Mouse (Mus musculus) cerebellum, postnatal 36 days (tissue): ENCODE results near the gene Cap1.
A peak's percentile ranks its signal among the peaks of the same experiment; 100 is the strongest.

ENCODE experiments used
- DNase-seq, 2 experiments: peaks; one replicate each; pipeline ENCODE4 v3.0.0; 2021 to 2022; ENCODE audit warnings: mixed read lengths in 2 of 2

Cap1 gene

DNA sequence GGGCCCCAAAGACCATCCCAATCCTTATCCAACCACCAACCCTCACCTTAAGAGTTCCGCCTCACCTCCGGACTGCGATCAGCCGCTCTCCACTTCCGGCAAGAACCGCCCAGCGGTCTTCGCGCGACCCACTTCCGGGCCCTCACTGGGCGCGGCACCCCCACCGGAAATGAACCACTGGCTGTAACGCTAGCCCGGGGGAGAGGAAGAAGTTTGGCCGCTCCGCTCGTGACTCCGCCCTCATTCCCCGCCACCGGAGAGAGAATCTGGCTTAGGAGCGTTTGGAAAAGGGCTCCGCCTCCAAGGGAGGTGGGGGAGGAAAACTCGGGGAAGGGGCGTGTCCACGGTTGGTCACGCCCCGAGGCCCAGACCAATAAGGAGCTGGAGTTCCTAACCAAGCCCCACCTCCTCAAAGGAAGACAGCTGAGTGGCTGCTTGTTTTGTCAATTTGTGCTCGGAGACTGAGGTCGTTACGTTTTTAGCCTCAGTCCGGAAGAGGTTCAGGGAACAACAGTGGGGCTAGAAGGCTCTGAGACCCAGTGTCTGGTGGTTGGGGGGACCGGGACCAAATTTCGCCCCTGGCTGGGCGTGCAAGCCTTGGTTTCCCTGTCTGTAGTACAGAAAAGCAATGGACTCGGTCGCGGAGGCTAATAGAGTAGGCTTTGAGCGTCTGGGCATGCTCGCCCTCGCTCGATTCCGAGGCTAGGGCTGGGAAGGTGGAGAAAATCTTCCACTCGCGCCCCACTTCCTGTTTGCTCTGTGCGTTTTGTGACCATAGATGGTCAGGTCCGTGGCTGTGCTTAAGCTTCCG is at the start of gene Cap1:
Gene Cap1, minus strand, starts transcription at position 289 of the 811 bp plus-strand sequence.
- DNase-seq: peak; percentile 94 to 95

DNA sequence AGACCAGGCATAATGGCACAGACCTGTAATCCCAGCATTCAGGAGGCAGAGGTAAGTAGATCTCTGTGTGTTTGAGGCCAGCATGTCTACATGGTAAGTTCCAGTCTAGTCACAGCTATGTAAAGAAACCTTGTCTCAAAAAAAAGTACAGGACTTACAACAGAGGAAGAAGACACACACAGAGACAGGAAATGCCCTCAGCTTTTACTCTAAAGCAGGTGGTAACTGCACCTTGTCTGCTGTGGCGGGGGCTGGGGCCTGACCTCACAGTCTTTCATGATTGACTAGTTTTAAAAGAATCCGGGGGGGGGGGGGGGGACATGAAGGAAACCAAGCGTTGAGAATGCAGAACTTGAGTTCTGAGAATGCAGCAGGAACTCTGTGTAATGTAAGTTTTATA is 48.0 kb upstream of the Cap1 start:
- no peak for DNase-seq

DNA sequence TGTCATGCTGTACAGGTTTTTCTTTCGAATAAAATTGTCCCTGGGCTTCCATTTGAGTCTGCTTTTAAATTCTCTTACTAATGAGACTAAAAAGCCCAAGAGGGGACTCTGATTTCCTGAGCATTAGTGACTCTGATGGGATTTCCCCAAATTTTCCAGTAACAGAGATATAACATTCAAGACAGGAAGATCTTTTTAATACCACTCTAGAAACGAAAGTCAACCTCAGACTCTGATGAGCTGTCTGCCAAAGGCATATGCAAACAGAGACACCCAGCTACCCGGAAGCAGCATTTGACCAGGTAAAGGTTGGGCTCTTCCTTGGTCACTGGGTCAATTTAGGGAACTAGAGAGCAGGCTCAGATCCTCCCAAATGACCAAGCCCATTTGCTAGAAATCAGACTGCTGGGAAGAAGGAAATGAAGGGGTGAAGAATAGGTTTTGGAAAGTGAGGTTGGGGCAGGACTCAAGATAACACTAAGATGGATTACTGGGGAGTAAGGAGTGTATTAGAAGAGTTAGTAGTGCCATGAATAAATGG is 47.3 kb upstream of the Cap1 start:
- no peak for DNase-seq

DNA sequence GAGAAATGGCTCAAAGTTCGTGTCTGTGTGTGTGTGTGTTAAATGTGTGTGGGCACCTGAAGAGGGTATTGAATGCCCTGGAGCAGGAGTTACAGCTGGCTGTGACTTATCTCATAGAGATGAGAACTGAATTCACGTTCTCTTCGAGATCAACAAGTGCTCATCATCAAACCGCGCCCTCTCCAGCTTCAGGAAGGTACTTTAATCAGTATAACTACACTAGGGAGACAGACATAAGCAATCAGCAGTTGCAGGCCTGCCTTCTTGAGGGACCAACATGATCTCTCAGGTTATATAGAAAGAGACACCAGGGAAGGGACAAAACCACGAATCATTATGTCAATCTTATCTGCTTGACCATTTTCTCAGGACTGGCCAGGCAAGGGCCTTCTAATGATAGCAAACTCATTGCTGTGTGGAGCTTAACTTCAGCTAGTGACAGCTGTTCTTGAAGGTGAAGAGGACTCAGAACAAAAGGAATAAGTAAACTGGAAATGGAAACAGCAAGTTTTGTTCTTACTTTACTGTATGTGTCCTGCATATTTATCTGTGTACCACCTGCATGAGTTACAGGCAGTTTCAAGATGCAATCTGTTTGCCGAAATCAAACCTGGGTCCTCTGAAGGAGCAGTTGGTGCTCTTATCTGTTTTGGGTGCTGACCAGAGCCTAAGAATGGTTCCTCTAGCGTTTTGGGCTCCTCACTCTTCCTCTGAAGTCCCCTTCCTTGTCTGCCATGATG is 46.6 kb upstream of the Cap1 start:
- no peak for DNase-seq

DNA sequence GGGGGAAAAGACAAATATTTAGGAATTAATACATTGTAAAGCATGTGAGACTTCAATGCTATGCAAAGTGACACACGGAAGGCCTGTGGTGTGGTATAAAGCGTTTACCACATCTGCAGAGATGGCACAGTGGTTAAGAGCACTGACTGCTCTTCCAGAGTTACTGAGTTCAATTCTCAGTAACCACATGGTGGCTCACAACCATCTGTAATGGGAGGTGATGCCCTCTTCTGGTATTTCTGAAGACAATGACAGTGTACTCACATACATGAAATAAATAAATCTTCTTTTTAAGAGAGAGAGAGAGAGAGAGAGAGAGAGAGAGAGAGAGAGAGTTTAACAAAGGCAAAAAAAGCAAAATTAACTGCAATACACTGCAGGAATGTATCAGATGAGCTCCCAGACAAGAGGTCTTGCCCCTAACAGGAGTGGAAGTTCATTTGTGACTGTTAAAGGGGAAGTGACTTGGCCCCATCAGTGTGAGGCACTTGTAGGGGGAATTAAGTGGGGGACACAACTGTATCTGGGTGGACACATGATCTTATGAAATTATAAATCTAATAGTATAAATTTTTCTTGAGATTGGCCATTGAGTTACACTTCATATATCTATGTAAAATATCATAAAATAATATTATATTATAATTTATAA is 45.2 kb upstream of the Cap1 start:
- DNase-seq: no peak

DNA sequence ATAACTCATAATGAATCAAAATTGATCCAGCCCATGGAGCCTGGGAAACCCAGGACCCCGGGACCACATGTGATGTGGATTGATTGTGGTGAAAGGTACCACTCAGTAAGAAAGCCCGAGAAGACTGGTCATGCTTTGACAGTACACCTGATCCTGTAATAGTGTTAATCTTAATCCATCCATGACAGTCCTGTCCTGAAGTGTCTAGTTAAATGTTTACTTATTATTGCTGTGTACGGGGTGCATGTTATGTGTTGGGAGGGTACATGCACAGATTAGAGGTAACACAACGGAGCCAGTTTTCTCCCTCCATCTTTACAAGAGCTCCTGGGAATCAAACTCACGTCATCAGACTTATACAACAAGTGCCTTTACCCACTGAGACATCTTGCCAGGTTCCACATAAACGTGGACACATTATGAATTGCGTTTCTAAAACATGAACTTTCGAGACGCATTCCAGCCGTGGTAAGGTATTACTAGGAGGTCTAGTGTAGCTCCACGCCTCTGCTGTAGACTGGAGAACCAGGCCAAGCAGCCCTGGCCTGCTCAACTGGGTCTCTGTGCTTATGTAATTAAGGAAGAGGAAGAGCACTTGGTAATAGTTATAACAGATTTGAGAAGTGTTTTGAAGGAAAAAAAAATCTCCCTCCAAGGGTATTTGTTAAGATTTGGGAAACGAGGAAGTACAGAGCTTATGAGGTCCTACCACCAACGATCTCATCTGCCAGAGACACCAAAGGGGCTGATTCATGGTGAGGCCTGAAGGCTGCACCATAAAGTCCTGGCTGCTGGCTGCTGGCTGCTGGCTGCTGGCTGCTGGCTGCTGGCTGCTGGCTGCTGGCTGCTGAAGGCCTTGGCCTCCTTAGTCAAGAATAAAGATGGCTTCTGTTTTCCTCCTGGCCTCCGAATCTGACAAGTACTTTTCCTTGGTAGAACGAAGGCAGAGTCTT is 37.8 kb upstream of the Cap1 start:
- no peak for DNase-seq

DNA sequence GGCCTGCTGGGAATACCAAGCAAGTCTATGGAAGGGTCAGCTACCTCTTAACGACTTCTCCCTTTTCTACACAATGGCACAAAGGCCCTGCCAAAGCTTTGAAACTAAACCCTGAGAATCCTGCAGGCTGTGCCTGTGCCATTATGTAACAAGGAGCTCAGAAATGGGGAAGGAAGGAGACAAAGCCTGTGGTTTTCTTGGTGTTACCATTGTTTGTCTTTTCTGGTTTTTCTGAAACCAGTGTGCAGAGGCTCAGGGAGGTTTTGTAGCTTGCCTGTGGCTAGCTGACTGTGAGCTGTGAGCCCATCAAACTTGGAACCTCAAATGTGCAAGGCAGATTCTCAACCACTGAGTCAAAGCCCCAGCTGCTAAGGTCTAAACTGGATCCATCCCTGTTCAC is 37.0 kb upstream of the Cap1 start:
- no peak for DNase-seq

DNA sequence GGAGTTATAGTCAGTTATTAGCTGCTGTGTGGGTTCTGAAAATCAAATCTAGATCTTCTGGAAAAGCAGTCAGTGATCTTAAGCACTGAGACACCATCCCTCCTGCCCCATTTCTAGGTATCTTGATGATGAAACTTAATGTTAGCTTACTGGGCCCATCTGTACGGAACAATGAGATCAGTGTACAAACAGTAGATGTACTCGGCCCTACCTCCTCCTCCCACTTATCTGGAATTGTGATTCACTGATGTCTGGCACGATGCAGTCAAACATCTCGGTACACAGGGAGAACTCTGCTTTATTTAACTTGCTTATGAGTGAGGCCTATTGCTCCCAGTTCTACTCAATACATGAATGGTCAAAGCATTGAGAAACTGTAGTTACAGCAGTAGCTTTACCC is 30.1 kb upstream of the Cap1 start:
- no peak for DNase-seq

DNA sequence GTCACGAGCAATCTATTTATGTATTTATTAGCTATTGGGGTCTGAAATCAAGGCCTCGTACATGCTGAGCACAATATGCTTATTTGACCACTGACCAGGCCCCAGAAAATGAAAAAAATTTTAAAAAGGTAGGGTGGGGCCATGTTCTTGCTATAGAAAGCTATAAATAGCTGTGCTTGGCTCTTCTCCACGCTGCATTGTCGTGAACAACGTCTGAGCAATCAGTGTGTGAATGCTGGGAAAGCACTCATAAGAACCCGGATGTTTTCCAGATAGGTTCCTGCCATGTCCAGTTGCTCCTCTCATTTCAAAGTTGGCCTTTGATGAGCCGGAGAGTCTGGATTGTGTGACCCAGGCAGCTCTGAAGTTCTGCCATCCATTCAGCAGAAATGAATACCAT is 28.3 kb upstream of the Cap1 start:
- no peak for DNase-seq

DNA sequence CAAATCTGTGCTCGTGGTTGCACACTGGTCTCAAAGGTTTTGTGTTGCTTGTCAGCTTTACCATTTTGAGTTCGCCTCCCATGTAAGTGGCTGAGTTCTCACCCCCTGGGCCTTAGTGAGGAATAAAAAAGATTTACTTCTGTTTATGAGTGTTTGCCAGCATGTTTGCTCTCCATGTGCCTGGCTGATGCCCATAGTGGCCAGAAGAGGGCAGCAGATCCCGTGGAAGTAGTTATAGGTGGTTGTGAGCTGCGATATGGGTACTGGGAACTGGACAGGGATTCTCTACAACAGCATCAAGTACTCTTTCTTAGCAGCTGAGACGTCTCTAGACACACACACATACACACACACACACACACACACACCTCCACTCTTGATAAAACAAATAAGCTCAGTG is 26.8 kb upstream of the Cap1 start:
- no peak for DNase-seq

DNA sequence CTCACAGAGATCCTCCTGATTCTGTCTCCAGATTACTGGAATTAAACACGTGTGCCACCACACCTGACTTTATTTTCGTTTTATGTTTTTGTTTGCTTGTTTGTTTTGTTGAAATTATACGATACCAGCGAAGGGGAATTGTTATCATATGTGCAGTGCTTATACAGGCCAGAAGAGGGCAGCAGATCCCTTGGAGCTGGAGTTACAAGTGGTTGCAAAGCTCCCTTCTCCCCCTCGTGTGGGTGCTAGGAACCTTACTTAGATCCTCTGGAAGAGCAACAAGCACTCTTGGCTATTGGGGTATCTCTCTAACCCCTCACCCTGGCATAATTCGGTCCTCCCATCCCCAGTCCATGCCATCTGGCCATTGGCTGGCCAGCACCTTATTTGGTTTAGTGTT is 24.7 kb upstream of the Cap1 start:
- DNase-seq: no peak

DNA sequence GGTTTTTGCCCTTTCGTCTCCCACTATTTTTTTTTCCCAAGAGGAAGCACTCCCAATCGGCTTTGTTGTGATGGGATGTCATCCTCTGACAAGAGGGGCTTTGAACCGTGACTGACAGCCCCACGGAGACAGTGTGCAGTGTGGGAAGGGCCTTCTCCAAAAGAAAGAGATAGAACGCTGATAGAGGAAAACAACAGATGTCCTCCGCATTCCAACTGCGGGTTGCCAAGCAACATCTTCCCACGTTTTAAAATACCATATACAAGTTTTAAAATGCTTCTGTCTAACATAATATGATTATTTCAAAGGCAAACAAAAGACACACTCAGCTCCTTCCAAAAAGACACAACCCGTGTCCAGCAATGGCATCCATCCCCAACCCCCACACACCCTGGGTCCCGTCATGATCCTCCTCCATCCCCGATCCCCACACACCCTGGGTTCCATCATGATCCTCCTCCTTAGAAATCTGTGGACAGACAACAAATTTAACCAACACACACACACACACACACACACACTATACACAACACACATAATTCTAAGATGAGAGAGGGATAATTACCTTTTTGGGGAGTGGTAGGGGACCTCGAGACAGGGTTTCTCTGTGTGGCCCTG is 23.8 kb upstream of the Cap1 start:
- no peak for DNase-seq

DNA sequence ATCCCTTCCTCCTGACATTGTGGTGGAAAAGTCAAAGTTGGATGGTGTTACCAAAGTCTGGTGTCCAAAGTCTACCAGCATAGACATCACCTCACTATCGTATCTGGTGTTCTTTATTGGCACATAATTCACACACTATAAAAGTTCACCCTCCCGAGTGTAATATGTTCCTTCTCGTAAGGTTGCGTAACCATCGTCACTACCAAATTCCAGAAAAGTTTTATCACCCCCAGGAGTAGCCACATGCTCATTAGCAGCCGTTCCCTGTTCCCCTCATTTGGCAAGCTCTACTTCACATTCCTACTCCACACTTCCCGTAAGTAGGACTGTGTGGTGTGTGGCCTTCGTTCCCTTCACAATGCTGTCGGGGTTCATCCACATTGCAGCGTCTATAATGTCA is 19.5 kb upstream of the Cap1 start:
- no peak for DNase-seq

DNA sequence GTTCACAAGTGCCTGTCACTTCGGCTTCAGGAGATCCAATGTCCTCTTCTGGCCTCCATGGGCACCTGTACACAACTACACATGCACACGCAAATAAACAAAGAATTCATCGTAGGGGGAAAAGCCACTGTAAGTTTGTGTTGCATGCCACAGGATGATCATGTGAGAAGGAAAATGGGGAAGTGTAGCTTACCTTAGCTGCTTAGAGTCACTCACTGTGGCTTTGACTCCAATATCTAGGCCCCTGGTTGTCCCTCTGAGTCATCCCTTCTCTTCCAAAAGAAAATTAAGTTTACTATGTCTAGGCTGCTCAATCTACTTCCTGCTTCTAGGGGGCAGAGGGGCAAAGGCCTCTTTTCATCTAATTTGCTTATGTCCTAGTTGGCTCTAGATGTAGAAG is 17.9 kb upstream of the Cap1 start:
- no peak for DNase-seq

DNA sequence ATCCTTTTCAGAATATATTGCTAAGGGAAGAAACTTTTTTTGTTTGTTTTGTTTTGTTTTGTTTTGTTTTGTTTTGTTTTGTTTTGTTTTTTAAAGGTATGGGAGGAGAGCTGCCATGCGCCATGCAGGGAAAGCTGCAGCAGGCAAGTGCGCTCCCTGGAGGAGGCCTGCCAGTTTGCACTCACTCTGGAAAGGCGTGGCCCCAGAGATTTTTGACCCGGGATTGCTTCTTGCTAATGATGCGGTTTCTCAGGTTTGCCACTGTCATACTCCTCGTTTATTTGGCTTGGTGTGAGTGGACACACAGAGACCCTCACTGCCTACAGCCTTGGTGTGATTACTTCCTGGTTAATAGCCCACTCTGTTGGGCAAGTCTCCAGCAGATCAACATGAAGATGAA is 16.3 kb upstream of the Cap1 start:
- no peak for DNase-seq

DNA sequence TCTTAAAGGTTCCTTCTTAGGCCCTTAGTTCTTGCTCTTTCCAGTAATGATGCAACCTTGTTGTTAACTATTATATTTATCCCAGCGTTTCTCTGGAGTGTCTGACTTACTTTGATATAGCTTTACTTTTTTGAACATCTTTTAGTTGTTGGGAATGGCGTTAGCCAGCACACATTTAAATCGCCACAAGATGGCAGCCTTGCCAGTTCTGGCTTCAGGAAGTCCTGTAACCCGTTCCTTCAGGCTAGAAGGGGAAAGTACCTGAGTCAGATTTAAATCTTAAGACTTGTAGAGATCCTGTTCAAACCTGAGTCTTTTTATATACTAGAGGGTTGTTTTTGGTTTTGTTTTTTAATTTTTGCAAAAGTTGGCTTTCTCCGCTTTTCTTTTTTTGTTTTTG is 12.5 kb upstream of the Cap1 start:
- DNase-seq: peak; percentile 68 to 75

DNA sequence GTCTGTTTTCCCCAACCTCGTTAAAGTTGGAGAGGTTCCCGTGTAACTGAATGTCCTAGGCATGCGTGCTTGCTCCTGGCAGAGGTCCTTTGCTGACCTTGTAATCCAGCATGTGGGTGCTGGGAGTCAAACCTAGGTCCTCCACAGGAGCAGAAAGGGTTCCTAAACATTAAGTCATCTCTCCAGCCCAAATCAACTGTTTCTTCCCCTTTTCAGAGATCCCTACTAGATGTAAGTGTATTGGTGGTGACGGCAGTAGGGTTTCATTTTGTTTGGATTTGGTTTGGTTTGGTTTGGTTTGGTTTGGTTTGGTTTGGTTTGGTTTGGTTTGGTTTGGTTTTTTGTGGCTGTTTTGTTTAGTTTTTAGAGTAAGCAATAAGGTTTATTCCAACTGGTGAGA is 11.9 kb upstream of the Cap1 start:
- DNase-seq: no peak

DNA sequence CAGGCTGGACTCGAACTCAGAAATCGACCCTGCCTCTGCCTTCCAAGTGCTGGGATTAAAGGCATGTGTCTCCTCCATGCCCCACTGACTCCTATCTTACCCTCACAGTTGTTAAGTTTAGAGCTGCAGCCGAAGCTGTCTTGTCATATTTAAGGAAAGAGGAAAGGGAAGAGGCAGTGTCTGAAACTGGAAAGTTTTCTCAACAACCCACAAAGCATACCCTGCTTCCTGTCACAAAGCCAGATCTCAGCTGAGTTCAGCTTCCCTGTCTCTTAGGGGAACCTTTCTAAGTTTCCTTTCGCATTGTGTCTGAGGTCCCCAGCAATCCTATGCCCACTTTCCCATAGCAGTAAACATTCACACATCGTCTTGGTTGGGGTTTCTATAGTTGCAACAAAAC is 6.3 kb upstream of the Cap1 start:
- no peak for DNase-seq

DNA sequence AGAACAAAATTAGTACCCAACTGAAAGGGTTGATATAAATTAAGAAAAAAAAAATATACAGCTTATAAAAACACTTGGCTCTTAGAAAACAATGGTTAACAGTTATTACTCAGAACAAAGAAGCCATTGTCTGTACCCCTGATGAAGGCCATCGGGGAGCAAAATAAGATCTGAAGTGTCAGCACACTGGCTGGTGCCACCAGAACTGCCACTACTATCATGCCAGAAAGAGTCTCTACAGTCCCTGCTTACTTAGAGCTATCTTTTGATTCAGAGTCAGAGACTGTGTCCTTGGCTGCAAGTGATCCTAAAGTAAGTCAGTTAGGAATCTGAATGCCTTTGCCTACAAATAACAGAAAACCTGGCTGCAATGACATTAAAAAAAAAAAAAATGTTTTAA is 5.7 kb upstream of the Cap1 start:
- DNase-seq: peak in 1 of 2 experiments; percentile 13

DNA sequence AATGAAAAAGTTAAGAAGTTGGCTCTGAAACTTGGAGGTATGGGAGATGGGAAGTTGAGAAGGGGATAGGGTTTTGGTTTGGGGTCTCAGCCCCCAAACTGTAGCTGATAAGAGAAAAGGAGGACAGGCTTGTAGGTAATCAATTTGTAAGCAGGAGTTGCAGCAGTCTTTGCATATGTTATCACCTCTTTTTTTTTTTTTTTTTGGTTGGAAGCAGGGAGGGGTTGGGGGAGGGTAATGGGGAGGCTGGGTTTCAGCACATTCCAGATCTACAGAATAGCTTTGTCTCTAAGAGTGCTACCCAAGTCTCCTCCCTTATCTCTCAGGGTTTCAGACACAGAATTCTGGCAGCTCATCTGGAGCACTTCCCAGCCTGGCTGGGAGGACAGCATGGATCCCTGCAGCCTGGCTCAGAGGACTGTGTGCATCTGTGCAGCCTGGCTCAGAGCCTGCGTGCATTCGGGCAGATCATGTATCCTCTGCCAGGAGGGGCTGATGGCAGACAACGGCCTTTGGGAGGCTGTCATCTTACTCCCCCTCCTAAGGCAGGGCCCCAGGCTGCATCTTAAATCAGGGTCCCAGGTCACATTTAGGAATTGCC is 5.1 kb upstream of the Cap1 start:
- DNase-seq: peak; percentile 90 to 94

DNA sequence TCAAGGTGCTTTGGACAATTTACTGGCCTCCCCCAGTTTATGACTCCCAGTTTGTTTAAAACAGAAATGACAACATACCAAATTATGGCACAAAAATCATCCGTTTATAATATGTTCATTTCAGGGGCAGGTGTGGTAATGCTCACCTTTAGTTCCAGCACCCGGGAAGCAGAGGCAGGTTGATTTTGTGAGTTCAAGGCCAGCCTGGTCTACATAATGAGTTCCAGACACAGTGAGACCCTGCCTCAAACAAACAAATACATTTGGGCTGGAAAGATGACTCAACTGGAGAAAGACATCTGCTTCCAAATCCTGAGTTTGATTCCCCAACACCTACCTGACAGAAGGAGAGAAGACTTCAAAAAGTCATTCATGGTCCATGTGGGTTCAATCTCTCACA is 1.5 kb upstream of the Cap1 start:
- no peak for DNase-seq
